Mouse (Mus musculus) limb, embryonic 11.5 days (tissue): ENCODE results near the gene Gm13288. TPM values are rescaled to one million over a fixed set of nuclear protein-coding genes. Genes with fewer than 3 reads are reported as not detected.
"Not testable (repeated sequence)": the region's sequence is repeated elsewhere in the genome, so short reads cannot be mapped to it uniquely, and the experiment has no call there.

Source experiments
- ATAC-seq: fragments of 200-750 bp; cut with Nextera tagmentation; 2 replicates; pipeline ENCODE4 v1.8.0; 2017; ENCODE audit warnings: low read depth; ENCODE audit not compliant: insufficient number of reproducible peaks, low FRiP score, low TSS enrichment
- DNase-seq: peaks from one replicate; pipeline ENCODE4 v3.0.0-alpha.2; 2015; ENCODE audit warnings: low spot score
- H3K27ac ChIP-seq: fragments of 300-500 bp; sonication (generic); replicated peaks from 2 replicates; pipeline ENCODE4 v1.5.1; 2014; ENCODE audit warnings: low read depth, mild to moderate bottlenecking, low read length
- H3K27me3 ChIP-seq: fragments of 300-500 bp; sonication (generic); 2 replicates; pipeline ENCODE4 v1.6.1; 2014; ENCODE audit warnings: mild to moderate bottlenecking, low read length, mixed read lengths; ENCODE audit not compliant: control insufficient read depth, insufficient read depth
- H3K36me3 ChIP-seq: fragments of 300-500 bp; sonication (generic); 2 replicates; pipeline ENCODE4 v1.6.1; 2014; ENCODE audit warnings: mild to moderate bottlenecking, low read length, moderate library complexity, mixed read lengths; ENCODE audit not compliant: control insufficient read depth, insufficient read depth
- H3K4me1 ChIP-seq: fragments of 300-500 bp; sonication (generic); 2 replicates; pipeline ENCODE4 v1.6.1; 2014; ENCODE audit warnings: low read length, mixed read lengths; ENCODE audit not compliant: control insufficient read depth, insufficient read depth
- H3K4me2 ChIP-seq: fragments of 300-500 bp; sonication (generic); 2 replicates; pipeline ENCODE4 v1.6.1; 2014; ENCODE audit warnings: low read depth, mild to moderate bottlenecking, moderate library complexity; ENCODE audit not compliant: severe bottlenecking
- H3K4me3 ChIP-seq: fragments of 300-500 bp; sonication (generic); 2 replicates; pipeline ENCODE4 v1.5.1; 2014; ENCODE audit warnings: low read depth, low read length
- H3K9ac ChIP-seq: fragments of 300-500 bp; sonication (generic); 2 replicates; pipeline ENCODE4 v1.6.1; 2014; ENCODE audit warnings: mild to moderate bottlenecking, low read length
- H3K9me3 ChIP-seq: fragments of 300-500 bp; sonication (generic); 2 replicates; pipeline ENCODE4 v1.6.1; 2016; ENCODE audit warnings: low read length; ENCODE audit not compliant: control insufficient read depth
- WGBS: fragments of 180-500 bp; shearing (Covaris S2); extraction: QIAGEN DNeasy Blood & Tissue Kit; methylation state at CpG from one replicate; pipeline ENCODE4 v1.1.7; 2014; 5-methylcytosine and 5-hydroxymethylcytosine counted together
- polyA plus RNA-seq: library from polyadenylated mRNA; unstranded; fragments of >200 nt; fragmentation: Nextera tagmentation; extraction: Ambion mirVana; gene quantifications from 2 replicates; pipeline ENCODE4 v1.2.1, GENCODE M21; 2014

The Gm13288 gene
- polyA plus RNA-seq, 1 experiment from 2014 or later, result not detected

DNA sequence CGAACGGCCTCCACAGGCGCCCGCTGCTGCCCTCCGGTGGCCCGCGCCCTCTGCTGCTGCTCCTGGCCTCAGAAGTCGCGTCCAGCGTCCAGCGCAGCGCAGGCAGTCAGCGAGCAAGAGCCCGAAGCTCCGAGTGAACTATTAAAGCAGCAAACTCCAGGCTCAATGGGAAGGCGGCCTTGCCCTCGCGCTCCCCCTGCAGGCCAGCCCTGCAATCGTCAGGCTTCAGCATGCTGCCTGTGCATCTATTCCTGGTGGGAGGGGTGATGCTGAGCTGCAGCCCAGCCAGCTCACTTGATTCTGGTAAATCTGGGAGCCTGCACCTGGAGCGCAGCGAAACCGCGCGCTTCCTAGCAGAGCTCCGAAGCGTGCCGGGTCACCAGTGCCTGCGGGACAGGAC, 16.9 kb upstream of the Gm13288 start, which contains the start of gene Gm13277:
TSS of gene Gm13277 (plus strand) at position 231 of the 400 bp plus-strand sequence.
- not testable (repeated sequence) for ATAC-seq, DNase-seq
- no CpG with 5 or more reads among the region's 28 CpGs for WGBS

DNA sequence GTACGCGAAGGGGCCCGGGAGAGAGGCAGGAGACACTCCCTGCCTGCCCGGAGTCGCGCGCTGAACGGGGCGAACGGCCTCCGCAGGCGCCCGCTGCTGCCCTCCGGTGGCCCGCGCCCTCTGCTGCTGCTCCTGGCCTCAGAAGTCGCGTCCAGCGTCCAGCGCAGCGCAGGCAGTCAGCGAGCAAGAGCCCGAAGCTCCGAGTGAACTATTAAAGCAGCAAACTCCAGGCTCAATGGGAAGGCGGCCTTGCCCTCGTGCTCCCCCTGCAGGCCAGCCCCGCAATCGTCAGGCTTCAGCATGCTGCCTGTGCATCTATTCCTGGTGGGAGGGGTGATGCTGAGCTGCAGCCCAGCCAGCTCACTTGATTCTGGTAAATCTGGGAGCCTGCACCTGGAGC, 14.1 kb upstream of the Gm13288 start, which contains the start of gene Gm13278:
TSS of gene Gm13278 (plus strand) at position 301 of the 400 bp plus-strand sequence.
- H3K36me3 ChIP-seq, H3K4me2 ChIP-seq, ATAC-seq: not testable (repeated sequence)

More for the DNA sequence above, 16.9 kb upstream of the Gm13288 start, which contains the start of gene Gm13277:
- H3K9ac ChIP-seq, H3K27me3 ChIP-seq, H3K4me3 ChIP-seq, H3K9me3 ChIP-seq, H3K4me1 ChIP-seq, H3K4me2 ChIP-seq, H3K27ac ChIP-seq, H3K36me3 ChIP-seq: not testable (repeated sequence)

GRCm38 (mm10) chr4:88793936-88794675, 11.2 kb upstream of the Gm13288 start, which contains the start of gene Gm13275:
Gene Gm13275, plus strand, starts transcription at chr4:88794487.
- not testable (repeated sequence) for H3K36me3 ChIP-seq, ATAC-seq, H3K4me2 ChIP-seq, DNase-seq, H3K9me3 ChIP-seq, H3K27ac ChIP-seq, H3K9ac ChIP-seq, H3K4me3 ChIP-seq, H3K4me1 ChIP-seq, H3K27me3 ChIP-seq
- 0% methylated on average over 6 of the region's 52 CpGs for WGBS

More for the DNA sequence above, 14.1 kb upstream of the Gm13288 start, which contains the start of gene Gm13278:
- DNase-seq, H3K27me3 ChIP-seq, H3K4me3 ChIP-seq, H3K9me3 ChIP-seq, H3K27ac ChIP-seq, H3K4me1 ChIP-seq, H3K9ac ChIP-seq: not testable (repeated sequence)
- WGBS, result no CpG with 5 or more reads among the region's 28 CpGs

GRCm38 (mm10) chr4:88797097-88797496, 8.2 kb upstream of the Gm13288 start, which contains the start of gene Gm13279:
Gene Gm13279, plus strand, starts transcription at chr4:88797397.
- H3K4me1 ChIP-seq, H3K9ac ChIP-seq, H3K27ac ChIP-seq, DNase-seq, H3K27me3 ChIP-seq, ATAC-seq, H3K9me3 ChIP-seq, H3K36me3 ChIP-seq, H3K4me3 ChIP-seq, H3K4me2 ChIP-seq: not testable (repeated sequence)
- WGBS, result no CpG with 5 or more reads among the region's 28 CpGs

GRCm38 (mm10) chr4:88799365-88799764, 6.0 kb upstream of the Gm13288 start, which contains the start of gene Gm13285:
Gene Gm13285, plus strand, starts transcription at chr4:88799665.
- not testable (repeated sequence) for H3K4me1 ChIP-seq, H3K9ac ChIP-seq, H3K27ac ChIP-seq, H3K27me3 ChIP-seq, H3K4me2 ChIP-seq, H3K4me3 ChIP-seq, H3K36me3 ChIP-seq, H3K9me3 ChIP-seq, ATAC-seq, DNase-seq
- 21% methylated on average over 3 of the region's 7 CpGs for WGBS

DNA sequence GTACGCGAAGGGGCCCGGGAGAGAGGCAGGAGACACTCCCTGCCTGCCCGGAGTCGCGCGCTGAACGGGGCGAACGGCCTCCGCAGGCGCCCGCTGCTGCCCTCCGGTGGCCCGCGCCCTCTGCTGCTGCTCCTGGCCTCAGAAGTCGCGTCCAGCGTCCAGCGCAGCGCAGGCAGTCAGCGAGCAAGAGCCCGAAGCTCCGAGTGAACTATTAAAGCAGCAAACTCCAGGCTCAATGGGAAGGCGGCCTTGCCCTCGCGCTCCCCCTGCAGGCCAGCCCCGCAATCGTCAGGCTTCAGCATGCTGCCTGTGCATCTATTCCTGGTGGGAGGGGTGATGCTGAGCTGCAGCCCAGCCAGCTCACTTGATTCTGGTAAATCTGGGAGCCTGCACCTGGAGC, 2.4 kb upstream of the Gm13288 start, which contains the start of gene Gm13287:
TSS of gene Gm13287 (plus strand) at position 301 of the 400 bp plus-strand sequence.
- not testable (repeated sequence) for H3K9me3 ChIP-seq, H3K27me3 ChIP-seq, H3K36me3 ChIP-seq, H3K27ac ChIP-seq, H3K4me1 ChIP-seq, ATAC-seq, DNase-seq, H3K4me3 ChIP-seq, H3K4me2 ChIP-seq, H3K9ac ChIP-seq
- no CpG with 5 or more reads among the region's 29 CpGs for WGBS

DNA sequence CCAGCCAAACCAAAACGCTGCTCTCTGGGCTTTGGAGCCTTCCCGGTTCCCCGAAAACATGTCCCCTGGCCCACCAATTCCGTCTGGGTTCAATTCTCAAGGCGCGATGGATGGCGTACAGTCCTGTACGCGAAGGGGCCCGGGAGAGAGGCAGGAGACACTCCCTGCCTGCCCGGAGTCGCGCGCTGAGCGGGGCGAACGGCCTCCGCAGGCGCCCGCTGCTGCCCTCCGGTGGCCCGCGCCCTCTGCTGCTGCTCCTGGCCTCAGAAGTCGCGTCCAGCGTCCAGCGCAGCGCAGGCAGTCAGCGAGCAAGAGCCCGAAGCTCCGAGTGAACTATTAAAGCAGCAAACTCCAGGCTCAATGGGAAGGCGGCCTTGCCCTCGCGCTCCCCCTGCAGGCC, 430 bp downstream of the Gm13288 start:
- not testable (repeated sequence) for H3K9ac ChIP-seq, H3K4me3 ChIP-seq, H3K4me1 ChIP-seq, H3K4me2 ChIP-seq, H3K27me3 ChIP-seq, ATAC-seq, H3K27ac ChIP-seq, H3K36me3 ChIP-seq, DNase-seq, H3K9me3 ChIP-seq
- no CpG with 5 or more reads among the region's 34 CpGs for WGBS

DNA sequence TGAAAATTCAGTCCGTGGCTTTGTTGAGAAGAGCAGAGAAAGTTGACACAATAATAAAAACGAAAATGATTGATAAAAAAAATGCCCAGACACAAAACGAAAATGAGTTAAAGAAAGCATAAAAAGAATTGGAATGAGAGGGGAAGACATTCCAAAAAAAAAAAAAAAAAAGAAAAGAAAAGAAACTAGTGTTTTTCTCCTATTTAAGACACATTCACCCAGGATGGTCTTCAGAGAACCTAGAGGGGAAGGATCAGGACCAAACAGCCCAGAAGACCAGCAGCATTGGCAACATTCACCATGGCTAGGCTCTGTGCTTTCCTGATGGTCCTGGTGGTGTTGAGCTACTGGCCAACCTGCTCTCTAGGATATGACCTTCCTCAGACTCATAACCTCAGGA, 10.6 kb downstream of the Gm13288 start, which contains the start of gene Ifna7:
TSS of gene Ifna7 (plus strand) at position 301 of the 400 bp plus-strand sequence.
- no peak within 1 kb of the TSS for H3K4me3 ChIP-seq
- no peak within 1 kb of the TSS for H3K4me2 ChIP-seq
- ATAC-seq (no peak), DNase-seq (no peak)
- H3K9ac ChIP-seq, result no peak within 1 kb of the TSS
- no peaks in the 10 kb centered on the region for H3K4me1 ChIP-seq
- no peaks in the 10 kb centered on the region for H3K36me3 ChIP-seq
- 64% methylated on average over 3 of the region's 3 CpGs for WGBS
- H3K9me3 ChIP-seq, result no peaks in the 10 kb centered on the region
- H3K27me3 ChIP-seq, result no peaks in the 10 kb centered on the region
- H3K27ac ChIP-seq, result no peak within 1 kb of the TSS
